Mouse (Mus musculus) liver, adult 2 months (tissue): ENCODE measurements at regions not wholly inside any gene's neighbourhood (a gene's known extent, or its start where the extent isn't known, plus 50 kb on each side); places are given as distances from the start of the nearest gene placed in this dataset.
A peak's percentile ranks its signal among the peaks of the same experiment; 100 is the strongest.

Experiments
- DNase-seq: peaks from one replicate; pipeline ENCODE4 v3.0.0-alpha.2; 2011; ENCODE audit warnings: low read depth, low spot score; ENCODE audit errors: extremely low read depth
- H3K27ac ChIP-seq: fragments of 200-500 bp; replicated peaks from 2 replicates; pipeline ENCODE4 v1.5.1; 2012; ENCODE audit warnings: low read depth, mild to moderate bottlenecking, control low read depth, inconsistent platforms, low read length; ENCODE audit not compliant: insufficient read depth
- H3K27me3 ChIP-seq: fragments of 200-500 bp; 2 replicates; pipeline ENCODE4 v1.6.1; 2012; ENCODE audit warnings: mild to moderate bottlenecking, moderate library complexity, low read length, inconsistent platforms; ENCODE audit not compliant: control insufficient read depth, insufficient read depth
- H3K36me3 ChIP-seq: fragments of 200-500 bp; 2 replicates; pipeline ENCODE4 v1.6.1; 2012; ENCODE audit warnings: low read length, inconsistent platforms; ENCODE audit not compliant: control insufficient read depth, insufficient read depth
- H3K4me1 ChIP-seq: fragments of 200-500 bp; 2 replicates; pipeline ENCODE4 v1.6.1; 2011; ENCODE audit warnings: low read length; ENCODE audit not compliant: control insufficient read depth, insufficient read depth
- H3K4me3 ChIP-seq: fragments of 200-500 bp; 2 replicates; pipeline ENCODE4 v1.5.1; 2011; ENCODE audit warnings: low read depth, mild to moderate bottlenecking, control low read depth, low read length, moderate library complexity; ENCODE audit not compliant: insufficient read depth
- H3K79me2 ChIP-seq: fragments of 200-500 bp; 2 replicates; pipeline ENCODE4 v1.6.1; 2012; ENCODE audit warnings: inconsistent platforms, mild to moderate bottlenecking, low read length, moderate library complexity; ENCODE audit not compliant: control insufficient read depth, insufficient read depth
- H3K9ac ChIP-seq: fragments of 200-500 bp; 2 replicates; pipeline ENCODE4 v1.6.1; 2012; ENCODE audit warnings: low read depth, mild to moderate bottlenecking, control low read depth, inconsistent platforms, low read length
- CTCF ChIP-seq: fragments of 200-500 bp; IDR thresholded peaks from 2 replicates; pipeline ENCODE4 v1.5.1; 2011; ENCODE audit warnings: low read depth, low read length, control low read depth
- POLR2A ChIP-seq: fragments of 200-500 bp; IDR thresholded peaks from 2 replicates; pipeline ENCODE4 v1.6.1; 2011; ENCODE audit warnings: low read length, control low read depth; ENCODE audit not compliant: insufficient read depth; ENCODE audit errors: extremely low read depth
- WGBS: fragments of 180-500 bp; shearing (Covaris S2); methylation state at CpG from one replicate; pipeline ENCODE4 v1.1.7; 2018; 5-methylcytosine and 5-hydroxymethylcytosine counted together

DNA sequence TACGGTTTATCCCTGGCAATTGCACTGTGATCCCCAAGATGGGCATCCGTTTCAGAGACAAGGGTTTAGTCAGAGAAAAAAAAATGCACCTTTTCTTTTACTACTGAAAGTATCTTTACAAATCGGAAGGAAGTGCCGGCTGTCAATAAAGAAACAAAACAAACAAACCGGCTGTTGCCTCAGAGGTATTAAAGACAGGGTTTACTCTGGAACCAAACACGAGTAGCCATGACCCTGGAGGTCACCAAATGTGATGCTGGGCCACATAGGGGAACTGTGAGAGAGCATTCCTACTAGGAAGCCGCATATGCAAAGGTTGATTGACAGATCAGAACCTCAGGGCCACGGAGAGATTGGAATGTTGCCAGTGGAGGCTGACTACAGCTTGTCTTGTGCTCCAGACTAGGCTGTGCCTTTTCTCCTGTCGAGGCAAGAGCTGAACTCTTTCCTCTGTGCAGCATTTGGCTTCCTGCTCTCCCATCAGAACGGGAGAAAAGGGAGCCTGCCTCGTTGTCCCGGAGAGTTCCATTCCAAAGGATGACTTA, 643.8 kb upstream of the Tmem132c start:
- Histone ChIP-seq H3K36me3 (no peaks in the 10 kb centered on the region), H3K4me3 (no peak overlapping the region), H3K79me2 (no peaks in the 10 kb centered on the region), H3K27ac (no peak overlapping the region), H3K4me1 (no peaks in the 10 kb centered on the region), H3K27me3 (no peaks in the 10 kb centered on the region), H3K9ac (no peak overlapping the region)
- TF ChIP-seq POLR2A (no peak), CTCF (no peak)
- 32% methylated on average over 12 of the region's 12 CpGs for WGBS
- DNase-seq: peak; percentile 68

- DNase-seq: no peak
- Histone ChIP-seq H3K9ac (no peak overlapping the region), H3K36me3 (no peaks in the 10 kb centered on the region), H3K4me1 (no peaks in the 10 kb centered on the region), H3K27ac (no peak overlapping the region), H3K4me3 (no peak overlapping the region), H3K27me3 (no peaks in the 10 kb centered on the region), H3K79me2 (no peaks in the 10 kb centered on the region)
- no peak for TF ChIP-seq CTCF
- no peak for TF ChIP-seq POLR2A
- 91% methylated on average over 5 of the region's 5 CpGs for WGBS
These were observed 642.0 kb upstream of the Tmem132c start for GRCm38 (mm10) chr5:126599561-126599960.

GRCm38 (mm10) chr5:126606756-126607155, 634.9 kb upstream of the Tmem132c start:
- TF ChIP-seq POLR2A: no peak
- TF ChIP-seq CTCF: no peak
- 79% methylated on average over 5 of the region's 5 CpGs for WGBS
- no peaks in the 10 kb centered on the region for H3K27me3 ChIP-seq
- no peak for DNase-seq
- H3K36me3 ChIP-seq: no peaks in the 10 kb centered on the region
- H3K79me2 ChIP-seq: no peaks in the 10 kb centered on the region
- H3K27ac ChIP-seq: no peak overlapping the region
- H3K9ac ChIP-seq: no peak overlapping the region
- no peaks in the 10 kb centered on the region for H3K4me1 ChIP-seq
- H3K4me3 ChIP-seq: no peak overlapping the region

DNA sequence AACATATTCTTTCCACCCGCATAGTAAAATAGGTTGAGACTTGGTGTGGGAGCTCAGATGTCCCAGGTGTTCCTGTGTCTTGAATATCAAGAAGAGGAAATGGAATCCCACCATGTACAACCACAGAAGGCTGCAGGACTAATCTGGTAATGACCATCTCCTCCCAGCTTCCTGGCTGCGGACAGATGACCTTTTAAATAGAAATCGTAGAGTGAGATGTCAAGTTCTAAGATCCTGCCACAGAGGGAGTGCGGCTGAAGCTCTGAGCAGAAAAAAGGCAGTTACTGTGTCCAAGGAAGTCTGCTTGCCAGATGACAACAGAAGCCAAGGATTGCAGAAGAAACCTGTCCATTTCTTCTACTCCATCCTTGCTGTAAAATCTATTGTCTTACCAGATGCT, 629.0 kb upstream of the Tmem132c start:
- Histone ChIP-seq H3K4me1 (no peaks in the 10 kb centered on the region), H3K9ac (no peak overlapping the region), H3K27ac (no peak overlapping the region), H3K4me3 (no peak overlapping the region), H3K79me2 (no peaks in the 10 kb centered on the region), H3K36me3 (no peaks in the 10 kb centered on the region), H3K27me3 (no peaks in the 10 kb centered on the region)
- 88% methylated on average over 4 of the region's 4 CpGs for WGBS
- no peak for TF ChIP-seq POLR2A
- no peak for TF ChIP-seq CTCF
- DNase-seq: no peak

DNA sequence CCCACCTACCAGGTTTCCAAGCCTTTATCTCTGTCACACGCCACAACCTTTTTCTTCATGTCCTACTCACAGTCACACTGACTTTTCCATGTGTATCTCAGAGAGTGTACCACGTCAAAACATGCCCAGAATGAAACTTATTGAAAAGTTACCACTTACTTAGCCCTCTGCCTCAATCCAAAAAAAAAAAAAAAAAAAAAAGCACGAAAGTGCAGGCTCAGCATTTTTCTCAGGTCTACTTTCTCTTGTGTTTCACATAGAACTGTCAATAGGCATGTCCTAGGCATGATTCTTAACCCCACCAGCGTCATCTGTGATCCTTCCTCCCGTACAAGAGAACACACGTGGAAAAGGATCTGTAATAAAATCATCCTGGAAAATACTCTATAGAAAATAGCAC, 619.1 kb upstream of the Tmem132c start:
- WGBS: 77% methylated on average over 6 of the region's 6 CpGs
- H3K4me1 ChIP-seq: no peaks in the 10 kb centered on the region
- no peaks in the 10 kb centered on the region for H3K36me3 ChIP-seq
- no peaks in the 10 kb centered on the region for H3K27me3 ChIP-seq
- H3K9ac ChIP-seq: no peak overlapping the region
- DNase-seq: no peak
- no peaks in the 10 kb centered on the region for H3K79me2 ChIP-seq
- TF ChIP-seq POLR2A: no peak
- H3K27ac ChIP-seq: no peak overlapping the region
- no peak overlapping the region for H3K4me3 ChIP-seq

GRCm38 (mm10) chr5:126623205-126623604, 618.4 kb upstream of the Tmem132c start:
- Histone ChIP-seq H3K27ac (no peak overlapping the region), H3K4me1 (no peaks in the 10 kb centered on the region), H3K27me3 (no peaks in the 10 kb centered on the region), H3K36me3 (no peaks in the 10 kb centered on the region), H3K4me3 (no peak overlapping the region), H3K9ac (no peak overlapping the region), H3K79me2 (no peaks in the 10 kb centered on the region)
- TF ChIP-seq POLR2A: no peak
- peak; percentile 76 for TF ChIP-seq CTCF
- peak; percentile 12 for DNase-seq
- 17% methylated on average over 6 of the region's 6 CpGs for WGBS
